Mouse (Mus musculus) adrenal gland, postnatal 14 days (tissue): ENCODE results near the gene Padi1. TPM values are rescaled to one million over a fixed set of nuclear protein-coding genes. Genes with fewer than 3 reads are reported as not detected.

Source experiments
- DNase-seq: peaks from one replicate; pipeline ENCODE4 v3.0.0; 2021; ENCODE audit warnings: mixed read lengths
- total RNA-seq: library from RNA; stranded (reverse); gene quantifications from 2 replicates; pipeline ENCODE4 v1.2.3, GENCODE M21; 2021

Padi1 gene
- total RNA-seq, 1 experiment from 2014 or later = not detected

DNA sequence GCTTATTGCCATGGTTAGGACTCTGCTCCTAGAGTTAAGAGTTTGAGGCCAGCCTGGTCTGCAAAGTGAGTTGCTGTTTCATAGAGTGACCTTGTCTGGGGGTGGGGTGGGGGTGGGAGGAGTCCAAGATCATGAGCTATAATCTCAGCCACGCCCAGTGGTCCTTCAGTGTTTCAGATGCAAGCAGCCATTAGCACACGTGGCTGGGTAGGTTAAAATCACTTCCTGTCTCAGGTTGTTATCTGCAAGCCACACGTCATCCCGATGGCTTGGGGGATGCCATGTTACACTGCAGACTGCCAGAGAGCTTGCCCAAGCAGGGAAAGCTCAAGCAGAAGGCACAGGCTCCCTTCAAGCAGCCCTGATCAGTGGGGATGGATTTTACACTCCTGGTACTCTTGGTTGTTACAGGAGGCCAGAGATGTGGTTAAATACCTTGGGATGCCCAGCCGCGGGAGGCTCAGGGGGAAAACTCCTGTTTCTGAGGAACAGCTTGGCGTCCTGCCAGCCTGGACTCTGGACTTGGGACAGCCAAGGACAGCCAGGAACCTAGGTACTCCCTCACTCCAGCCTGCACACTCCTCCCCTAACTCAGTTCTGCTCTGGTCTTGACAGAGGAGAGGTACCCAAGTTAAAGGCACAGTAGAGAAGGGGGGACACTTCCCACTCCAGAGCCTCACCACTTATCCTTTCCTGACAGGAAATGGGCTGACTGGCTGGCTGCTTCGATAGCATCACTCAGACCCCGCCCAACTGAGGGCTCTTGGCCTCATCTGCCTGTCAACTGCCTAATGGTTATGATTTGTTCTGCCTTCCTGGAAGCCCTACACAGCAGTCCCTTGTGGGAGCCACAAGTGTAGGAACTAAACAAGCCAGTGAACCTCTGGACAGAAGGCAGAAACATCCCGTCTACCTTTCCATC, 29.3 kb downstream of the Padi1 start:
- peak; percentile 58 for DNase-seq

DNA sequence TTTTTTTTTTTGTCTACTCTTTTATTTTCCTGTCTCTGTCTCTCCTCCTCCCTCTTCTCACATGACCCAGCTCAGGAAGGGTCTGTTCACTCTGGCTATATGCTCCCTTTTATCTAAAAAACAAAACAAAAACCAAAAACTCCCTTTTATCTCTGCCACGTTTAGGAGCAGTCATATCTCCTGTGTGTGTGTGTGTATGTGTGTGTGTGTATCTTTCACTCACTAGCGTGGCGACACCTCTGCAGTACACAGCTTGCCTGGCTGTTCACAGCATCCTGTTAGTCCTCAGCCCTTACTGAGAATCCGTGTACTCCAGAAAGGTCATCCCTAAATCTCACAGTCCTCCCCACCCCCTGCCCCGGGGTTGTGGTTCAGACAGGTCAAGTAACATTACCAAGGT, 30.1 kb downstream of the Padi1 start:
- no peak for DNase-seq

DNA sequence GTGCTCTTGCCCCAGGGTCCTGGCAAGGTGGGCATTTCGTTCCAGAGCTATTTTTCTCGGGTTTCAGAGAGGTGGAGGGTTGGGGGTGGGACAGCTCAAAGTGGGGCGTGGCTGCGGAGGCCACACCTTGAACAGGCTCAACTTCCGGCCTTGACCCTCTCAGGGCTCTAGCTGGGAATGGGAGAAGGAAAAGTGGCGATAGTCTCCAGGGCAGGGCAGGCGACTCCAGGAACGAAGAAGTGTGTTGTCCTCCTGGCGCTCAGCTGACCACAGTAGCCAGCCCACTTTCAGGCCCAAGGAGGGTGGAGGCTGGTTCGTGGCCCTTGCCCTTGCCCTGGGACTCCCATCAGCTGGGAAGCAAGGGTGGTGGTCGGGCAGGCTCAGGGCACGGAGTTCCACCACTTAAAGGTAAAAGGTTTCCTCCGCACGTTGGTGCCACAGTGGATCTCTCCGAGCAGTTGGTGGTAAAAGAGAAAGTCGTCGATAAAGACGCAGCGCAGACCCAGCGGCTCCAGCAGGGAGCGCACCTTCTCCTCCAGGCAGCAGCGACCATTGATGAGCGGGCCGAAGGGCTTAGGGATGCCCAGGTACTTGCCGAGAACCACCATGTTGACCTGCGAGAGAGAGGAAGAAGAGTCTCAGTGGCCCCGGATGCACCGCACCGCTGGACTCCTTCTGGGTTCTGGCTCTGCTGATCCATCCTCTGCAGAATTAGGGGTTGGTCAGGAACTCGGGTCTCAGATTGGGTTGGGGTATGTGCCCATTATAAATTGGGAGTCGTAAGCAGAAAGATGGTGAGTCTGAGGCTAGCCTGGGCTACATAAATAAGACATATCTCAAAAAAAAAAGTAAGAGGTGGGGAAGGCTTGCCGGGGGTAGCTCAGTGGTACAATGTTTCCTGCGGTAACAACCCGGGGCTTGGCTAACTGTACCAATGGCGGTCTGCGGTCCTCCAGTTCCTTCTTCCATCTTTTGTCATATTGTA, 31.0 kb downstream of the Padi1 start:
- DNase-seq = peak; percentile 58

DNA sequence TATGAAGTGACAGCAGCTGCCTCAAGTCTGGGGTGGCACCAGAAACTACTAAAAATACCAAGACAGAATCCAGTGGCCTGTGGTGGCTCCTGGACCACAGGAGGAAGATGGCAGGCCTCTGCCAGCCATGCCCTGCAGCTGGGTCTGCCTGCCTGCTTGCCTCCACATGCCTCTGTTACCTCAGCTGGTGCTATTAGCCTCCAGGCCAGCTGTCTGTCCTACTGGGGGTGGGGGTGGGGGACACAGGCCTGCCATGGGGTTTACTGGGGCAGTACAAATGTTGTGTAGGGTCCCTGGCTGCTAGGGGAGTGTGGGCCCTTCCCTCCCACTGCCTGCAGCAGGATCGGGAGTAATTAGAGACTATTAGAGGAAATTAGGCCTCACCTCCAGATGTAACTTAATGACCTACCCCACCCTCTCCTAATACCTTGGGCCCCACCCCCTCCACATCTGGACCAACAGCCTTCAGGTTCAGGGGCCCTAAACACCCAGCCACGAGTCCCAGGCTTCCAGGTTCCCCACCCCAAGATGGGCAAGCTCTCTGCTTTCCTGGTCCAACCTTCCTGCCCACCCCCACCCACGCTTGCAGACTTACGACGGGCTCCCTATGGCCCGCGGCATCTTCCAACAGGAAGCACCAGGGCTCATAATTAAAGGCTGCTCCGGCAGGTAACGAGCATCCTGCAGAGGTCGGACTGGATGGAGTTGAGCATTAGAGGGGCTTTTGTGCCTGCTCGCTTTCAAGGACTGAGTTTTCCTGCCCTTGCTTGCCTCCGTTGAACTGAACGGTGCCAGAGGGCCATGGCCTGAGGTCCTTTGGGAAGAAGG, 32.0 kb downstream of the Padi1 start:
- DNase-seq = no peak

DNA sequence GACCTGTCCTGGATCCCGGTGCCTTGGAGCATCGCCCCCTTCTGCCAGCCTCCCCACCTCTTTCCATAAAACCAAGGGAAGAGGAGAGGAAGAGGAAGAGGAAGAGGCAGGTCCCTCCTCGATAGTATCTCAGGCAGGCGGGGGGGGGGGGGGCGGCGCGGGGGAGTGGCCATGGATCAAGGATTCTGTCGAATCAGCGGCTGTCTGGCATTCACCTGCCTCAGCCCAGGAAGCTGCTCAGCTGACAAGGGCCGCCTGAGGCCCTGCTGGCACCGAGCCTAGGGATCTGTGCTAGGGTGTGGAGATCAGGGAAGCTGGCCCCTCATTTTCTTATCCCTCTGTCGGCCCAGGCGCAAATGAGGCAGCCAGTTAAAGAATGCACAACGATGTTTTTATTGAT, 33.0 kb downstream of the Padi1 start:
- DNase-seq = no peak

DNA sequence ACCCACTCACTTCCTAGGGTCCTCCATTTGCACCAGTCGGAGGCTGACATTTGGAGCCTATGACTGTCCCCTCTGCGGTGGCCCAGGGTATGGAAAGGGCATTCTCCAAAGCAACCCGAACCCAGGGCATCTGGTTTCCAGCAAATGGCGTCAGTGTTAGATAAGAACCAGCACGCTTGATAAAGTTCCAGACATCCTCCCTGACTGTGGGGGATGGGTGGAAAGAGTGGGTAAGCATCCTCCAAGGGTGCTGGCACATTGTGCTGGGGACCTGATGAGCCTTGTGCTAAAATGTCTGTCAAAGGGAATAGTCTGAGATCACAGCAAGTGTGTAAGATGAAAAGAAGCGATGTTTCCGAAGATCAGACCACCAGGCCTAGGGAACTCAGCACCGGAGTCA, 33.4 kb downstream of the Padi1 start:
- DNase-seq = no peak

DNA sequence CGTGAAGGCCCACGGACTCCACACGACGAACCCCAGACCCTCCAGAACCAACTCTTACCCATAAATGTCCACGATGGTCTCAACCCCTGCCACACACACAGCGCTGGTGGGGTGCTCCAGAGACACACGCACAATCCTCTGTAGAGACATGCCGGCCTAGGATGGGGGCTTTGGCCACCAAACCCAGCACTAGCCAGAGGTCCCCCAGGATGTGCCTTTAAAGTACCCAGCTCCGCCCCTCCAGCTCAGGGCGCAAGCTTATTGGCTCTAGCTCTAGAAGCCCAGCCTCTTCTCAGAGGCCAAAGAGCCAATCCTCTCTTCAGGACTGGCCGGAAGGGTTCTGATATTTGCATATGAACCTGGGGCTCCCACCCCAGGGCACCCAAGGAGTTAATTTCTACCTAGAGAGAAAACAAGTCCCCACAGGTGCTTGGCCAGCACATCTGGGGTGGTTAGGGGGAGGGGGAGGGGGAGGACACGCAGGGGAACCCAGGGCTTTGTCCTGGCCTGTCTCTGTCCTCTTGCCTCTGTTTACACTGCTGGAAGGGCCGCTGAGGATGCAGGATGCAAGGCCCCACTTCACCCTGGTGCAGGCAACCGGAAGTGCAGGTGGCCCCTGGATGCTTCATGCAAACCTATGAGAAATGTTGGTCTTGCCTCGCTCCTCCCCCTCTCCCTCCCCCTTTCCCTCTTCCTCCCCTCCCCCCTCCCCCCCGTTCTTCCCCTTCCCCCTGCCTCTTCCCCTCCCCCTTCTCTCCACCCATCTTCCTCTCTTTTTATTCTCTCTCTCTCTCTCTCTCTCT, 34.9 kb downstream of the Padi1 start, which contains the start of gene Padi3:
Padi3 (minus strand) TSS at position 191 of the 803 bp plus-strand sequence.
- DNase-seq = no peak

DNA sequence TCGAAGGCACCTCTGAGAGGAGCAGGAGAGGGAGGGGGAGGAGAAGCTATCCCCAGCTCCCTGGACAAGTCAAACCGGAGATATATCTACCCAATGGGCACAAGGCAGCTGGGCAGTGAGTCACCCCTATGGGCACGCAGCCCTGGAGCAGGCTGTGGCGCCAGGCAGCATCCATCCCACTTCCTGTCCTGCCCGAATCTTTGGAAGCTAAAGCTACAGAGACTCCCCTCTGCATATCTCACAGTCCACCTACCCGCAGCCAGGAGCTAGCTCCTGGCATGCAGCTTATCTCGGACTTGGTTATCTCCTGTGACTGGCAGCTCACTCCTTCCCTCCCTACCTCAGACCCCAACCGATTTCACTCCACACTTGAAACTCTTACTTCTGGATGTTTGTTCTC, 36.5 kb downstream of the Padi1 start:
- DNase-seq = peak; percentile 65

DNA sequence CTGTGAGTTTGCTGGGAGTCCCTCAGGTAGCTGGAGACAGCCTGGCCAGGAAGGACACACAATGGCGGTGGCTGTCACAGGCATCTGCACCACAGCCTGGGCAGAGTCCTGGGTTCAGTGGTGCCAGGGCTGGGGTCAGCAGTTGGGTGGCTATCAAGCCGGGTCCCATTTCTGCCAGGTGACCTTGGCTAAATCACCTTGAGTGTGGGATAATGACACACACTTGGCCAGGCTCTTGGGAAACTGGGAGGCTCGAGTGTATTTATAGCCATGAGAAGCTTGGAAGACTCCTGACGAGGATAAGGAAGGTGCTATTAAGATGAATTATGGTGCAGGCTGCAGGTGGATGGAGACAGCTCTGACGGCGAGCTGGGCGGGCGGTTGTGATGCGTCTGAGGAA, 41.0 kb downstream of the Padi1 start:
- DNase-seq = no peak

DNA sequence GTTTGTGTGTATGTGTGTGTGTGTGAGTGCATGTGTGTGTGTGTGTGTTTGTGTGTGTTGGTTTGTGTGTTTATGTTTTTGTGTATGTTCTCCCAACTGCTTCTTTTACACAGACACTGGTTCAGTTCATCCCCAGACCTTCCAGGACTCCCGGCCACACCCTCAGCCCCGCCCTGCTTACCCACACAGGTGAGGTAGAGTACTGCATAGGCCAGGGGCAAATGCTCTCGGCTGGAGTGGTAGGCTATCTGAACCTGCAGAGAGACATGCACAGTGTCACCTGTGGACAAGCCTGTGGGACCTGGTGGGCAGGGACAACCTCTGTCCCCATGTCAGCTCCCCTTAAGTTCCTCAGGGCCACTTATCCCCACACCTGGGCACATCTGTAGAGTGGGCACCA, 44.2 kb downstream of the Padi1 start:
- DNase-seq = no peak

DNA sequence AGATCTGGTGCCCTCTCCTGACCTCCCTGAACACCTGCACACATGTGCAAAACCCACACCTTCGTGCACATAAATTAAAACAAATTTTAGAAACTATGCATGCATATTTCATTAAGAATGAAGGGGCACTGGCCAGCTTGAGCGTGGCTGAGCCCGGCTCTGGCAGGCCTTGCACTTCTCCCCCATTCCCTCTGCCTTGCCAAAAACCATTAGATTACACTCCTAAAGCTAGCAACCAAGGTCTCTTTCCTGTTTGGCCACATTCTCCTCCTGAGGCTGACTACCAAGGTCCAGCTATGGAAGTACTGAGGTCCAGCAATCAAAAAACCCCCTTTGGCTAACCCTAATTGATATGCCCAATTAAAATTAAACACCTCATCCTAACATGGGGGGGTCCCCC, 48.8 kb downstream of the Padi1 start:
- DNase-seq = peak; percentile 57

DNA sequence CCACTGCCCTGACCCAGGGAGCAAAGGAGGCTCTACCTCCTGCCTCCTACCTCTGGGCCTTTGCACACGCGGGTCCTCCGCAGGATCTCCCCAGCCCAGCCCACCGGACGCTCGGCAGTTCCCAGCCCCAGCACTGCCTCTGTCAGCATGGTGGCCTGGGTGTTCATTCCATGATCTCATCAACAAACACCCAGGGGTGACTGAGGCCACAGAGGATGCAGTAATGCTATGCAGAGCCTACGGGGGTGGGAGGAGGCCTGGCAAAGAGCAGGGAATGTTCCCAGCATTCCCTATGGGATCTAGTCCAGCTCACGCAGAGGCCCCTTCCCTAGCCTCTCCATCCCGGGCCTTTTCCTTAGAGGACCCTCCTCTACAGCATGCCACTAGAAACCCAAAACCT, 50.9 kb downstream of the Padi1 start:
- no peak for DNase-seq

DNA sequence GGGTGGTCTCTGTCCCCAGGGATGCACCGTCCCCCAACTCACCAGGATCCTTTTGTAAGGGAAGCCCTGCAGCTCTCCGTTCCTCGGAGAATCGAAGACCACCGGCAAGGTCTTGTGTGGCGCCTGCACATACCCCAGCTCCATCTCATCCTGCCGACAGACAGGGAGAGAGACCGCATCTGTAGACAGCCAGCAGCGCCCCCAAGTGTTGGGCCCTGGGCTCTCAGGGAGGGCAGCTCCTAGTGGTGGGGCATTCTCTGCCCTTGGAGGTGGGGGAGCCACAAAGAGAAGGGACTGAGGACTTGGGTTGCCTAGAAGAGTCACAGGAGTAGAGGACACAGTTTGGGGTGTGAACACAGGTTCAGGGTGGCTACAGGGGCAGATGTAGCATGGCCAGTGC, 51.8 kb downstream of the Padi1 start:
- no peak for DNase-seq

DNA sequence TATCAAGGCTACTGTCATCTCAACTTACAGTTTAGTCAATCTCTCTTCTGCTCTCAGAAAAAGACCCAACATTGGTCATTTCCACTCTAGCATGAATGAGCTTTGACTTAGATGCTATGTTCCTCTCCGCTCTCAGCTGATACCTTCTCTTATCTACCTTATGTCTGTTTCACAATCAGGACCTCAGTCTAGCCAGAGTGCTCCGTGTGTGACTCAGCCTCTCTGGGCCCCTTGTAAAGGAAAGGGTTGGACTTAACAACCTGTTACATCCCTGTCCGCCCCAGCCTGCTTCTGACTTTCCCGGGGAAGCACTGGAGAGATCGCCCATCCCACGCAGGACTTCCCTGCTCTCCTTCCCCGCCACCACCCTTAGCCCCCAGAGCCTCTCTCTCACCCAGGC, 53.0 kb downstream of the Padi1 start:
- no peak for DNase-seq

DNA sequence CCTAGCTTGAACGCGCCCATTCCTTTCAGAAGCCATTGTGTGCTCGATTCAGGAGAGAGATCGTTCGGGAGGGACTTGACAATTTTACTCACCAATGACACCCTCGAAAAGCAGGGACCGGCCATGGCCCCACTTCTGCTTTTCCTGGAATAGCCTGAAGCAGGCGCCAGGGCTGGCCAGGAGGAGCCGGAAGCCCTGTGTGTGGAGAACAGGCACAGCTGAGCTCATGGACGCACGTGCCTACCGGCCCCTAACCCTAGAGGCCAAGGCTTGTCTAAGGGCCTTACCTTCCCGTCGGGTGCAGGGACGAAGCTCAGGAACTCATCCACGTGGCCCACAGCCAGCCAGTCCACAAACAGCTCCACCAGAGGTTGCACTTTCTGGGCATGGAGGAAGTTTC, 54.5 kb downstream of the Padi1 start:
- DNase-seq = no peak

DNA sequence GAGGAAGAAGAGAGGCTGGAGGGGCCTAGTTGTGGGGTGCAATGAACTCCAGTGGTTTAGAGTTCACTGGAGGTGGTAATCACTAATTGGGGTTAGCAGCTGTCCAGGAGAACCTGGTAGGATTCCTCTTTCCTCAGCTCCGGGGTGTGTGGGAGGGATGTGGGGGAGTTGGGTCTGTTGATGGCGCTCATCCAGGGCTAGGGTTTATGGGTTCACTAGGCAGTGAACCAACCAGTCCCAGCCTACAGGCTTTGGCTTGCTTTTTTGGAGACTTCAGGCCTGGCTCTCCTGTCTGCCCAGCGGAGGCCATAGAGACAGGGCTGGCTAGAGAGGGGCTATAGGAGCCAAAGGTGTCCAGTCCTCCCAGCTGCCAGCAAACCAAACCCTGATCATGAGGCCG, 55.6 kb downstream of the Padi1 start:
- no peak for DNase-seq

DNA sequence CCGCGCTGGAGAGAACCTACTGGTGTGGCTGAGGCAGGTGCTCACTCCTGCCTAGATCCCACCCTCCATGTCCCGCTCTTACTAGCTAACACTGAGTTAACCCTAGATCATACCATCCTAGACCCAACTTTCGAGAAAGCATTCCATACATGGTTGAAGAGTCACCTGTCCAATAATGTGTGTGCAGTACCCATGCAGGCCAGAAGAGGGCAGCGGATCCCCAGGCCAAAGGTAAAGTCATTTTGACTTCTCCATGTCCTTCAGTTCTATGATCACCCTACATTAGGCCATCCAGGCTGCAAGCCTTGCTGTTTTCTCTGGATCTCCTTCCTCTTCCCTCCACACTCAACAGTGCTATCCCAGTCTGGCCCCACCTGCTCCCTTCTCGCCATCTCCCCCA, 56.6 kb downstream of the Padi1 start:
- peak; percentile 80 for DNase-seq

DNA sequence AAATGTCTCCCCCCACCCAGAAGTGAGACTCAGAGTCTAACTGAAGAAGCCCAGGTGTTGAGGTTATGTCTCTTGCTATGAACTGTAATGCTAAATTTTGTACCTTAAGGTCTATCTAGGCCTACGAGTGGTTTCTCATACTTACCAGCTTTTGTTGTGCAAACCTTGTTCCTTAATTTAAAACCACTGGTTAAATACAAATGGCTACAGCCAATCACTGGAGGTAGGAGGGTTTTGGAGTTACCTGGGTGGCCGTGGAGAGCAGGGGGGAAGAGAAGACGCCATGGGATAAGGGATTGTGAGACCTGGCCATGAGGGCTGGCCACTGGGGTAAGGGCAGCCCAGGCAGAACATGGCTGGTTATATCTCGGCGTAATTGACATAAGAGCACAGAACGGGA, 57.3 kb downstream of the Padi1 start:
- no peak for DNase-seq

DNA sequence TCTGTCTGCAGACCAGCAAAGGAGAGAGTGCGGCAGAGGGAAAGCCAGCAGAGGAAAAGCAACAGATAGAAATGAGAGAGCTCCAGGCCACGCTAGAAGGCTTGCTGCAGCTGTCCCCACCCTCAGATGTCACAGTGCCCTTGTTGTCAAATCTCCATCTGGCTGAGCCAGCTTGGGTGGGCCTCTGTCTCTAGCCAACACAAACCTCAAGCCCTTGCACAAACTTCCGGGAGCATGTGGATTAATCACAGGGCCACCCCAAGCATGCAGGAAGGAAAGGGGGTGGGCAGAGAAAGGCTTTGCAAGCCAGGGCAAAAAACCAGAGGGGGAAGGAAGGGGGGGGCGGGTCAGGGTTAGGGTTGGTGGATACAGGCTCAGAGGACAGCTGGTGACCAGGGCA, 58.2 kb downstream of the Padi1 start:
- DNase-seq = peak; percentile 27

DNA sequence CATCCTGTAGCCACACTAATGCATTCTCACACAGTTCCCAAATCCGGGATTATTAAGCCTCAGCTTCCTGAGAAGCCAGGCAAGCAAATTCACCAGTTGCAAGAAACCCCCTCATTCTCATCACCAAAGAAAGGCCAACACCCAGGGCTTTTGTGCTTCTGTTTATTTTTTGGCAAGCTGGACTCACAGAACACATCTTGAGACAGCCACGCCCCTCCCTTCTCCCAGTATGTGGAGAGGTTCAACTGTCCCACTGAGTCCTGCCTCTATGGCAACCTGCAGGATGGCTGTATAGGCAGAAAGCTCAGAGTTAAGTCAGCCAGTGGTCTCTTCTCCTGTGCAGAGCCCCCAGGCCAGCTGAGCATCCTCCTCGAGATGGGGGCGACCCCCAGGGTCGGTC, 60.4 kb downstream of the Padi1 start:
- no peak for DNase-seq

DNA sequence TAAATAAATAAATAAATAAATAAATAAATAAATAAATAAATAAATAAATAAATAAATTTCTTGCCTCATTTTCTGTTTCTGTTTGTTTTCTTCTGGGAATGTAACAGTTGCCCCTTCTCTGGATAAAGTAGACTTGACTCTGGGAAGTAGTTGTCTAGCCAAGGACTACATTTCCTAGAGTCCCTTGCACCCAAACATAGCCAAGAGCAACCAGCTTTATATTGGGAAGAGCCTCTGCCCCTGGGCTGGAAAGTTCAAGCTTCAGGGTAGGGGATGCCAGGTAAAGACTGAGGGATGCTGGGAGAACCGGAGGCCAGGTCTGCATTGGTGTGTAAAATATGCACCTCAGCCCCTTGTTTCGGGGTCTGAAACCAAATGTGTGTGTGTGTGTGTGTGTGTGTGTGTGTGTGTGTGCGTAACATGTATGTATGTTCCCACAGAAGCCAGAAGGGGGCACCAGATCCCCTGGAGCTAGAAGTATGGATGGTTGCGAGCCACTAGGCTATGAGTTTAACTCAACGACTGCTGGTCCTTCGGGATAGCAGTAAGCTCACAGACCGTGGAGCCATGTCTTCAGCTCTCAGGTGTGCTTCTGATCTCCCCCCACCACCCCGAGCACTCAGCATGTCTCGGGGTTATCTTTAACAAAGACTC, 61.2 kb downstream of the Padi1 start:
- DNase-seq = no peak
